Mouse (Mus musculus) stomach, embryonic 15.5 days (tissue): ENCODE measurements around the gene Polr2h. TPM values are rescaled to one million over a fixed set of nuclear protein-coding genes. Genes with fewer than 3 reads are reported as not detected.

Experiments used
- ATAC-seq: fragments of 200-750 bp; cut with Nextera tagmentation; 2 replicates; pipeline ENCODE4 v1.8.0; 2017; ENCODE audit warnings: low read depth, moderate number of reproducible peaks, moderate TSS enrichment; ENCODE audit not compliant: insufficient read depth, low FRiP score
- H3K27ac ChIP-seq: fragments of 300-500 bp; sonication (generic); 2 replicates; pipeline ENCODE4 v1.5.1; 2015; ENCODE audit warnings: mild to moderate bottlenecking, inconsistent platforms
- H3K27me3 ChIP-seq: fragments of 300-500 bp; sonication (generic); replicated peaks from 2 replicates; pipeline ENCODE4 v1.6.1; 2015; ENCODE audit warnings: inconsistent platforms
- H3K36me3 ChIP-seq: fragments of 300-500 bp; sonication (generic); 2 replicates; pipeline ENCODE4 v1.6.1; 2015; ENCODE audit warnings: inconsistent platforms
- H3K4me1 ChIP-seq: fragments of 300-500 bp; sonication (generic); 2 replicates; pipeline ENCODE4 v1.6.1; 2015; ENCODE audit warnings: inconsistent platforms
- H3K4me2 ChIP-seq: fragments of 300-500 bp; sonication (generic); 2 replicates; pipeline ENCODE4 v1.6.1; 2015; ENCODE audit warnings: mild to moderate bottlenecking, inconsistent platforms
- H3K4me3 ChIP-seq: fragments of 300-500 bp; sonication (generic); replicated peaks from 2 replicates; pipeline ENCODE4 v1.5.1; 2015; ENCODE audit warnings: inconsistent platforms
- H3K9ac ChIP-seq: fragments of 300-500 bp; sonication (generic); 2 replicates; pipeline ENCODE4 v1.6.1; 2015; ENCODE audit warnings: inconsistent platforms
- H3K9me3 ChIP-seq: fragments of 300-500 bp; sonication (generic); 2 replicates; pipeline ENCODE4 v1.6.1; 2016; ENCODE audit warnings: inconsistent platforms
- WGBS: fragments of 180-500 bp; shearing (Covaris S2); methylation state at CpG from one replicate; pipeline ENCODE4 v1.1.7; 2015; 5-methylcytosine and 5-hydroxymethylcytosine counted together
- polyA plus RNA-seq: library from polyadenylated mRNA; unstranded; fragments of >200 nt; fragmentation: Nextera tagmentation; extraction: Ambion mirVana; gene quantifications from 2 replicates; pipeline ENCODE4 v1.2.1, GENCODE M21; 2015

The Polr2h gene
- polyA plus RNA-seq, 1 experiment from 2014 or later: 97.3 TPM

DNA sequence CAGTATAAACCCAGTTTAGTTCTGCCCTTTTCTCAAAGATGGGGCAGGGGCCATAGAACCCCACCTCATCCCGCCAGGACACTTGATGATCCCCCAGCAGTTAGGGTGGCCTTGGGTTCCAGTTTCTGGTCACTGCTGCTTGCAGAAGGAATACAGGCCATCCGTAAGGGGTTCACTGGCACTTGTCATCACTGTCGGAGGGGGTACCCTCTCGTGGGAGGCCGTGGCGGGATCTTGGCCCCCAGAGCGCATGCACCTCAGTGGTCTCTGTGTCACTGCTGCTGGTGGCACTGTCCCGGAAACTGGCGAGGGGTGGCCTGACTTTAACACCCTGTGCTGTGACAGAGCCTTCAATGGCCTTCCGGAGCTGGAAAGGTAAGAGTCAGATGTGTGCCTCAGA, 14.4 kb upstream of the Polr2h start:
- peaks cover 18% of the 10 kb centered on the region for H3K36me3 ChIP-seq
- no peak overlapping the region for H3K4me2 ChIP-seq
- WGBS: 91% methylated on average over 10 of the region's 10 CpGs
- H3K4me1 ChIP-seq: peaks cover 15% of the 10 kb centered on the region
- no peak overlapping the region for H3K27ac ChIP-seq
- no peak for ATAC-seq
- no peak overlapping the region for H3K4me3 ChIP-seq
- H3K9ac ChIP-seq: no peak overlapping the region
- no peaks in the 10 kb centered on the region for H3K27me3 ChIP-seq
- H3K9me3 ChIP-seq: no peaks in the 10 kb centered on the region

DNA sequence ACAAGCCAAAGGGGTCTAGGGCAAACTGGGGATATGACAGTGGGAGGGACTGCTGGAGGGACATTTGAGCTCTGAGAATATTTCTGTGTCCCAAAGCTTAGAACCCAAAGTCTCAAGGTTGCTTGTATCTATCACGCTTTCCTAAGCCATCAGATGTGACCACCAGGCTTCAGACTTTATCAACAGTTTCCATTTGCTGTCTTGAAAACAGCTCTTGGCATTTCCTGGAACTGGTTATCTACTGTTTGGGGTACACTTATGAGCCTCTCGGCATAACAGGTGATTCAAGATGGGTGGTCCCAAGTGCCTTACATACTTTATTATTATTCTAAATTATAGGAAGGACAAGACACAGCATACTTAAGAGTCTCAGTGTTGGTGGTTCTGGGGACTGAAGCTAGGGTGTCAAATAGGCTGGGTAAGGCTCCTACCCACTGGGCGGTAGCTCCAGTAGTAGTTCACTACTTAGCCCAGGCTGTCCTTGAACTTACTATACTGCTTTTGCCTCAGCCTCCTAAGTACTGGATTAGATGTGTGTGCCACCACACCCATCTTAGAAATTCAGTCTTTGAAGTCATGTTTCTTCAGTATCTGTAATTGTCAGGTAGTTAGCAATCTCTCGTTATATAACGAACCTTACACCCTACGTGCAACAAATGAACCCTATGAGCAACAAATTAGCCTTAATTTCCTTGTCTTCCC, 13.6 kb upstream of the Polr2h start:
- no peak overlapping the region for H3K9ac ChIP-seq
- peaks cover 15% of the 10 kb centered on the region for H3K4me1 ChIP-seq
- H3K27ac ChIP-seq: no peak overlapping the region
- H3K9me3 ChIP-seq: no peaks in the 10 kb centered on the region
- peaks cover 18% of the 10 kb centered on the region for H3K36me3 ChIP-seq
- WGBS: 84% methylated on average over 6 of the region's 6 CpGs
- H3K4me2 ChIP-seq: no peak overlapping the region
- 0 out of 2 replicates have a peak, but pooled peaks have one; percentile 15 for ATAC-seq
- no peaks in the 10 kb centered on the region for H3K27me3 ChIP-seq
- no peak overlapping the region for H3K4me3 ChIP-seq

DNA sequence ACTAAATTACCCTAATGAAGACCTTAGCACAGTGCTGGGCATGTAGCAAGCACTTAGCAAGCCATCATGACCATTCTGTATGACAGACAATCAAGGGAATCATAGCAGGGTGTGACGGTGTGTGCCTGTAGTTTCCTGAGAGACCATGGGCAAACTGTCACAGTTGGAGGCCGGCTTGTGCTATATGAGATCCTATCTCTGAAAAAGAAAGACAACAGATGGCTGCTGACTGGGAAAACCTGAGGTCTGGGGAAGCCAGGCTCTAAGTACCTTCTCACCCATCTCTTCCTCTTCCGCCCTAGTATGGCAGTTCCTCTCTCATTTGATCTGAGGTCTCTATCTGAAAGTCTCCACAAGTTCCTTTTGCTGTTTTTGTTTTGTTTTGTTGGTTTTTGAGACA, 11.7 kb upstream of the Polr2h start:
- peaks cover 15% of the 10 kb centered on the region for H3K4me1 ChIP-seq
- no peak overlapping the region for H3K4me3 ChIP-seq
- WGBS: 84% methylated on average over 3 of the region's 3 CpGs
- no peak overlapping the region for H3K4me2 ChIP-seq
- no peak overlapping the region for H3K27ac ChIP-seq
- no peak overlapping the region for H3K9ac ChIP-seq
- no peaks in the 10 kb centered on the region for H3K27me3 ChIP-seq
- peaks cover 22% of the 10 kb centered on the region for H3K36me3 ChIP-seq
- no peaks in the 10 kb centered on the region for H3K9me3 ChIP-seq
- no peak for ATAC-seq

DNA sequence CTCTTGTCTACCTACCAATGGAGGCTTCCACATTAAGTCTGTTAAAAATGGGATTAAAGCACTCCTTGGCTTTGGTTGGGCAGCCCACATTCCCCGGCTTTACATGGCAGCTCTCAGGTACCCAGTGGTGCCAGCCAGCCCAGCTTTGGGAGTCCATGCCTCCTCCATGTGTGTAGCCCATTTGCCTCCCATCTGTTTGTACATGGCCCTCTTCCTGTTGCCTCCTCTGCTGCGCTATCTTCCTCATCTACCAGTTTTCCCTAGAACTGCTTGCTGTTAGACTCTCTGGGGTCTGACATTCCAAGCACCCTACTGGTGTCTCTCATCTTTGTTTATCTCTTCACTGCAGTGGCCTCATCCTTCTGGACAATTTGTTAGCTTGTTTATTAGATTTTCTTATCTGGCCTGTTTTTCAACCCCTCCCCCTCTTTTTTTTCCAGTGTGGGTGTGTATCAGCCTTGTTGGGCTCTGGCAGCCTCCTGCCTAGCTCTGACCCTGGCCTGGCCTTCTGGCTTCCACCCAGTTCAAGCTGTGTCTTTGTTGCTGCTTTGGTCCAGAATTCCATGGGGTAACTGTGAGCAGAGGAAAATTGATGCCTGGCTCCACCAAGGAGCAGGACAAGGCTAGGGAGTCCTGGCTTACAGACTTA, 10.9 kb upstream of the Polr2h start:
- H3K9me3 ChIP-seq: no peaks in the 10 kb centered on the region
- no peak overlapping the region for H3K27ac ChIP-seq
- H3K4me2 ChIP-seq: no peak overlapping the region
- peaks cover 29% of the 10 kb centered on the region for H3K36me3 ChIP-seq
- no peak overlapping the region for H3K4me3 ChIP-seq
- 88% methylated on average over 2 of the region's 2 CpGs for WGBS
- 0 out of 2 replicates have a peak, but pooled peaks have one; percentile 14 for ATAC-seq
- H3K9ac ChIP-seq: no peak overlapping the region
- peaks cover 12% of the 10 kb centered on the region for H3K4me1 ChIP-seq
- no peaks in the 10 kb centered on the region for H3K27me3 ChIP-seq

DNA sequence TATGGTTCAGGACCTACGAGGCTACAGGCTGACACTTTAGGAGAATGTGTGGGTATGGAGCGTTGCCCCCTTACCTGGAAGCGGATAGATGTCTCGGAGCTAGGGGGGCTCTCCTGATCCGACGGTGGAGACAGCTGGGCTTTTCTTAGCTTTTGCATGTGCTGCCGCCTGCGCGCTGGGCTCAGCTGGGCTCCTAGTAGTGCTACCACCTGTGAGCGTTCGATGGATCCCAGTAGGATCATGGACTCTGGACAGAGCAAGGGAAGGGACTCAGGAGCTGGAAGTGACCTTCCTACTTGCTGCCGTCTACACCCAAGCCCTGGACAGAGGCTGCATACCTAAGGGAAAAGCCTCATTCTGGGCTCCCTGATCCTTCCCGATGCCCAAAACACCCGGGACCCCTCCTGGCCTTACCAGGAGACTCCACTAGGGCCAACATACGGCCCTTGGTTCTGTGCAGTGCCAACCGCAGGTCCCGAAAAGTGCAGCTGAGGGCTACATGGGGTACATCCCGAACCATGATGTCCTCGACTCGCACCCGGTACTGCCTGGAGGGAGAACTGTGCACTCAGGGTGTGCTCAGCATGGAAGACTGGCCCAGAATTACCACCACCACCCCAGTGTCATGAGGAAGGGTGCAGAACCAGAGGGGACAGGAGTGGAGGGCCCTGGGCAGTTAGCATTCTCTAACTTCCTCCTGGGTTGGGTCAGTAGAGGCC, 9.1 kb upstream of the Polr2h start:
- no peak for ATAC-seq
- WGBS: 94% methylated on average over 21 of the region's 21 CpGs

DNA sequence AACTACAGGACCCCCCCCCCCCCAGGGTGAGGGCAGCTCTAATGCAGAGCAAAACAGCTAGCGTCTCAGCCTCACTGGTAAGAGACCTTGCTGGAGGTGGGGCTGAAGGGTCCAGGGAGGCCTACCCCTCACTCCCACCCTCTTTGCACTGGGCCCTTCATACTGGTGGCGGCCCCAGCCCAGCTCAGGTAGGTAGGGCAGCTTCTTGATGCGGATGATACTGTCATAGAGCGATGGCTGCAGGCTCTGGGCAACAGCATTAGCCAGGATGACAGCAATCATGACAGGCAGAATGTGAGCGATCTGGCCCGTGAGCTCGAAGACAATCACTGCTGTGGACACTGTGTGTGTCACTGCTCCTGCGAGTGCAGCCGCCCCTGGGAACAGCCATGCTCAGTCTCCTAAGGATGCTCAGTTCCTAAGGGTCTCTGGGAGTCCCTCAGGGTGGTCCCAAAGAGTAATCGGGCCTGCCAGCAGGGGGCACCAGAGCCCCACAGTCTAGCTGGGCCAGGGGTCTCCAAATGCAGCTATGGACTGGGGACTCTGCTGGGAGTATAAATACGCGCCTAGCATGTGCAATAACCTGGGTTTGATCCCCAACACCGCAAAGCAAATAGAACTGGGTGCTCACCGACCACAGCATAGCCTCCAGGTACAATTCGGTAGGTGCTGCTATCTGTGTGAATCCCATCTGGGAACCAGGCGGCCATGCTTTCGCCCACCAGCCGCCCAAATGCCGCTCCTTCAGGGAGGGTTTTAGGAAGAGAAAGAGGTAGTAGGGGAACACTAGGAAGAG, 8.3 kb upstream of the Polr2h start:
- WGBS: 80% methylated on average over 19 of the region's 19 CpGs
- Histone ChIP-seq H3K9ac (no peak overlapping the region), H3K27ac (no peak overlapping the region), H3K27me3 (no peaks in the 10 kb centered on the region), H3K4me3 (no peak overlapping the region), H3K4me1 (0 out of 2 replicates have a peak, but pooled peaks cover 6% of the 10 kb centered on the region), H3K36me3 (peaks cover 34% of the 10 kb centered on the region), H3K9me3 (no peaks in the 10 kb centered on the region), H3K4me2 (no peak overlapping the region)
- ATAC-seq: no peak

More for the DNA sequence above, 9.1 kb upstream of the Polr2h start:
- Histone ChIP-seq H3K36me3 (peaks cover 36% of the 10 kb centered on the region), H3K4me3 (no peak overlapping the region), H3K27me3 (no peaks in the 10 kb centered on the region), H3K9ac (no peak overlapping the region), H3K4me1 (no peaks in the 10 kb centered on the region), H3K27ac (no peak overlapping the region), H3K9me3 (no peaks in the 10 kb centered on the region), H3K4me2 (no peak overlapping the region)

DNA sequence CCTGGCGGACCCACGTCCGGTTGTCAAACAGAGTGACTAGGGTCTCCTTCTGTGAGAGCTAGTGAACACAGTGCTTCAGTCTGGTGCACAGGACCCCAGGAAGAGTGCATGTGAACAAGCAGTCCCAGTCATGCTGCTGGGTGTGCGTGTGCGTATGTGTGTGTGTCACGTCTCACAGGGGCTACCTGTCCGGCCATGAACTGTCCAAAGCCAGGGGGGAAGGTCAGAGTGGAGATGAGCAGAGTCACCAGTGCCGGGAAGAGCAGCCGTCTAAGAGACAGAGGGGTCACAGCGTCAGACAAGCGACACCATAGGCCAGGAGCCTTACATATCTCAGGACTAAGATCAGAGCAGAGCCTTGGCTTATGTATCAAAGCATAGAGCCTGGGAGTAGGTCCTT, 7.1 kb upstream of the Polr2h start:
- Histone ChIP-seq H3K27ac (no peak overlapping the region), H3K4me2 (no peak overlapping the region), H3K4me1 (peaks cover 16% of the 10 kb centered on the region), H3K4me3 (no peak overlapping the region), H3K27me3 (no peaks in the 10 kb centered on the region), H3K9me3 (no peaks in the 10 kb centered on the region), H3K36me3 (peaks cover 34% of the 10 kb centered on the region), H3K9ac (no peak overlapping the region)
- no peak for ATAC-seq
- WGBS: 93% methylated on average over 11 of the region's 11 CpGs

DNA sequence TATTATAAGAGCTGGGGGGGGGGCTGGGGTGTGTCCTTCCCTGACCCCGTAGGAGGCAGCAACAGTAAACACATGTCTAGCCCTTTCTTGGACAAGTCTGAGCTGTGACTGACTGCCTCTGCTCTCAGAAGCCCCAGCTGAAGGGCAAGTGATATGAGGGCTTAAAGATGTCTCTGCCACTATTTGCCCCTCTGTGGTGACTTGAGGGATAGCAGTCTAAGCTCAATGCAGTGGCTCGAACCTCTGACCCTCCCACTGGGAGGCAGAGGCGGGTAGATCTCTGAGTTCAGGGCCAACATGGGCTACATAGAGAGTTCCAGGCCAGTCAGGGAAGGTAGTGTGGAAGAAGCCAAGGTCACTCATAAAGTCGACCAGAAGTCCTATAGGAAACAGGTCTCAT, 6.7 kb upstream of the Polr2h start:
- 80% methylated on average over 4 of the region's 4 CpGs for WGBS
- Histone ChIP-seq H3K4me1 (peaks cover 20% of the 10 kb centered on the region), H3K36me3 (peaks cover 34% of the 10 kb centered on the region), H3K4me3 (no peak overlapping the region), H3K9me3 (no peaks in the 10 kb centered on the region), H3K27me3 (no peaks in the 10 kb centered on the region), H3K4me2 (no peak overlapping the region), H3K27ac (no peak overlapping the region), H3K9ac (no peak overlapping the region)
- ATAC-seq: no peak

DNA sequence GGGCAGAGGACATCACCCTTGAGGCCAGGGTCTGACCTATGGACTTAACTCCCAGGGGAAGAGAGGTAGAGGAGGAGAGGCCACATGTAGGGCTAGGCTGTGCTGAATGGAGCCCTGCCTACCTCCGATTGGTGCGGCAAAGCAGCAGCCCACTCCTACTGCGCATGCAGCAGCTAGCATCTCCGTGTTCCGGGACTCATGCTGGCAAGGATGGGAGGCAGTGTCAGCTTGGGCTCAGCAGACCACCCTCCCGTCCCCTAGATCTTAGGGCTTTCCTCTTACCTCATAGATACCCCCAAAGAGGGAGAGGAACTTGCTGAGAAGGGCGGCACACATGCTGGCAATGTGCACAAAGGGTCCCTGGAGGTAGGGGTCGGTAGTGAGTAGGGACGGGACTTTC, 5.3 kb upstream of the Polr2h start:
- peaks cover 27% of the 10 kb centered on the region for H3K4me1 ChIP-seq
- H3K4me3 ChIP-seq: no peak overlapping the region
- no peaks in the 10 kb centered on the region for H3K27me3 ChIP-seq
- H3K4me2 ChIP-seq: no peak overlapping the region
- no peak overlapping the region for H3K9ac ChIP-seq
- WGBS: 77% methylated on average over 9 of the region's 9 CpGs
- no peak for ATAC-seq
- no peaks in the 10 kb centered on the region for H3K9me3 ChIP-seq
- no peak overlapping the region for H3K27ac ChIP-seq
- H3K36me3 ChIP-seq: peaks cover 28% of the 10 kb centered on the region

DNA sequence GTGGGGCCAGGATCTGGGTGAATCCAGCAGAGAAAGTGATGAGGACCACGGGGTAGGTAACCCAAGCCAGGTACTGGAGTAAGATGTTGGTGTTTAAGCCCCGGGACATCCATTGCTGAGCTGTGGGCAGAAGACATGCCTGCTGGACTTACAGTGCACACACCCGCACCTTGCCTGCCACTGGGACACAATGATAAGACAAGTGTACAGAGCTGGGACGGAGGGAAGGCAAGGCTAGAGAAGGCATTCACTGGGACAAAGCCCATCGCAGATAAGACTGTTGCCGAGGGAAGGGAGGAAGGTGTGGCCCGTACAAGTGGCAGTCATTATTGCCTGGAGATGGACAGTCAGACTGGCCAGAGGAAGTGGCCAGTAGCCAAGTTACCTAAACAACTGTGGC, 4.6 kb upstream of the Polr2h start:
- no peak overlapping the region for H3K27ac ChIP-seq
- peaks cover 22% of the 10 kb centered on the region for H3K36me3 ChIP-seq
- no peaks in the 10 kb centered on the region for H3K9me3 ChIP-seq
- no peak overlapping the region for H3K9ac ChIP-seq
- H3K4me3 ChIP-seq: no peak overlapping the region
- no peak for ATAC-seq
- no peak overlapping the region for H3K4me2 ChIP-seq
- H3K4me1 ChIP-seq: peaks cover 27% of the 10 kb centered on the region
- WGBS: 76% methylated on average over 7 of the region's 7 CpGs
- H3K27me3 ChIP-seq: no peaks in the 10 kb centered on the region

DNA sequence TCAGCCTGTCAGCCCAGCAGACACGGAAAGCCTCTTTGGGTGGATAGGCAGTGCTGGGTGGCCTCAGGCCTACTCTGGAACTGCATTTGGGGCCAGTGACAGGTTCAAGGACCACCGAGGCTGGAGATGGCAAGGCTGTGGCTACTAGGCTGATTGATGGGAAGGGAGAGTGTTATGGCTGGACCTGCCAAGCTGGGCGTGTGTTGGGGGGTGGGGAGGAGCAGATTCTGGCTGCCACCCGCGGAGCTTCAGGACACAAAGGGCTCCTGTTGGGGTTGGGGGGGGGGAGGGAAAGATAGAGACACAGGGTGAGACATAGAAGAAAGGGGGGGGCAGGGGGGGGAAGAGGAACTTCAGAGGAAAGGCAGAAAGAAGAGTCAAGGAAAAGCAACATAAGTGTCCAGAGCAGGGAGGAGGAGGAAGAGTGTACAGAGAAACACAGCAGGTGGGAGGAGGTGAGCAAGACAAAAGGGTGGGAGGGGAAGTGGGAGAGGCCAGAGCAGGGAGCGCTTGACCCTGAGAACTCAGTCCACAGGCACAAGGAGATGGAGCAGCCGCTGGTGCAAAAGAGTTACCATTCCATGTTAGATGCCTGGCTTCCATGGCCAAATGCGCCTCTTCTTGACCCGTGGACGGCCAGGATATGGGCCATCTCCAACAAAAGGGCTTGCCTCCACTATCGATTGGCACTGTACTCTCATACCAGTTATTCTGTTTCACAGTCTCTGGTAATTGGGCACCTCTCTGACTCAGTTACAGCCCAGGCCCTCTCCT, 3.0 kb upstream of the Polr2h start:
- no peak overlapping the region for H3K9ac ChIP-seq

More for the DNA sequence above, 3.0 kb upstream of the Polr2h start:
- H3K27ac ChIP-seq: 0 out of 2 replicates have a peak overlapping the region, but pooled peaks have one; percentile 16
- peak overlapping the region; percentile 74 for H3K4me3 ChIP-seq
- no peaks in the 10 kb centered on the region for H3K27me3 ChIP-seq
- H3K36me3 ChIP-seq: peaks cover 20% of the 10 kb centered on the region; the same call in 1 of the 2 replicates
- no peaks in the 10 kb centered on the region for H3K9me3 ChIP-seq
- H3K4me2 ChIP-seq: peak overlapping the region; percentile 88
- H3K4me1 ChIP-seq: peaks cover 32% of the 10 kb centered on the region
- ATAC-seq: no peak
- 39% methylated on average over 11 of the region's 11 CpGs for WGBS
